Mouse (Mus musculus) heart, embryonic 12.5 days (tissue): ENCODE results near the gene Actr1a. TPM values are rescaled to one million over a fixed set of nuclear protein-coding genes. Genes with fewer than 3 reads are reported as not detected.

ENCODE experiments used
- ATAC-seq: fragments of 200-750 bp; cut with Nextera tagmentation; 2 replicates; pipeline ENCODE4 v1.8.0; 2017; ENCODE audit warnings: moderate TSS enrichment, moderate library complexity; ENCODE audit not compliant: insufficient number of reproducible peaks, low FRiP score
- H3K27ac ChIP-seq: fragments of 300-500 bp; sonication (generic); 2 replicates; pipeline ENCODE4 v1.5.1; 2016; ENCODE audit warnings: mild to moderate bottlenecking, moderate library complexity; ENCODE audit not compliant: poor library complexity, severe bottlenecking
- H3K27me3 ChIP-seq: fragments of 300-500 bp; sonication (generic); replicated peaks from 2 replicates; pipeline ENCODE4 v1.6.1; 2016; ENCODE audit warnings: mild to moderate bottlenecking, moderate library complexity
- H3K36me3 ChIP-seq: fragments of 300-500 bp; sonication (generic); 2 replicates; pipeline ENCODE4 v1.6.1; 2016; ENCODE audit warnings: mild to moderate bottlenecking, moderate library complexity
- H3K4me1 ChIP-seq: fragments of 300-500 bp; sonication (generic); replicated peaks from 2 replicates; pipeline ENCODE4 v1.6.1; 2016; ENCODE audit warnings: mild to moderate bottlenecking
- H3K4me2 ChIP-seq: fragments of 300-500 bp; sonication (generic); 2 replicates; pipeline ENCODE4 v1.6.1; 2016; ENCODE audit warnings: mild to moderate bottlenecking, moderate library complexity
- H3K4me3 ChIP-seq: fragments of 300-500 bp; sonication (generic); 2 replicates; pipeline ENCODE4 v1.5.1; 2016; ENCODE audit warnings: mild to moderate bottlenecking
- H3K9ac ChIP-seq: fragments of 300-500 bp; sonication (generic); 2 replicates; pipeline ENCODE4 v1.6.1; 2016; ENCODE audit warnings: mild to moderate bottlenecking, moderate library complexity
- H3K9me3 ChIP-seq: fragments of 300-500 bp; sonication (generic); replicated peaks from 2 replicates; pipeline ENCODE4 v1.6.1; 2016; ENCODE audit warnings: mild to moderate bottlenecking, moderate library complexity
- WGBS: fragments of 180-500 bp; shearing (Covaris S2); methylation state at CpG from one replicate; pipeline ENCODE4 v1.1.7; 2016; 5-methylcytosine and 5-hydroxymethylcytosine counted together
- polyA plus RNA-seq: library from polyadenylated mRNA; unstranded; fragments of >200 nt; fragmentation: Nextera tagmentation; extraction: Ambion mirVana; gene quantifications from 2 replicates; pipeline ENCODE4 v1.2.1, GENCODE M21; 2016

The Actr1a gene
- polyA plus RNA-seq, result 118 and 120 TPM in 2 replicates

- under 1% methylated on average over 51 of the region's 51 CpGs for WGBS
- ATAC-seq, result peak; percentile 93
These were observed at the start of gene Actr1a for GRCm38 (mm10) chr19:46395109-46396009. Gene Actr1a, minus strand, starts transcription at chr19:46395748.

GRCm38 (mm10) chr19:46444209-46444608, 48.7 kb upstream of the Actr1a start:
- no peak overlapping the region for H3K9ac ChIP-seq
- H3K27ac ChIP-seq, result no peak overlapping the region
- no peaks in the 10 kb centered on the region for H3K9me3 ChIP-seq
- no peak overlapping the region for H3K4me3 ChIP-seq
- ATAC-seq, result peak; percentile 44; the same call in 1 of the 2 replicates
- WGBS, result 8% methylated on average over 6 of the region's 6 CpGs
- peaks cover 26% of the 10 kb centered on the region for H3K4me1 ChIP-seq
- no peaks in the 10 kb centered on the region for H3K36me3 ChIP-seq
- no peak overlapping the region for H3K4me2 ChIP-seq
- no peaks in the 10 kb centered on the region for H3K27me3 ChIP-seq

More at GRCm38 (mm10) chr19:46395109-46396009, at the start of gene Actr1a:
- Histone ChIP-seq H3K9ac (peak within 1 kb of the TSS; percentile 85), H3K4me2 (peak within 1 kb of the TSS; percentile 96), H3K4me1 (peaks cover 47% of the 10 kb centered on the region), H3K9me3 (no peaks in the 10 kb centered on the region), H3K27ac (peak within 1 kb of the TSS; percentile 29; the same call in 1 of the 2 replicates), H3K36me3 (peaks cover 4% of the 10 kb centered on the region), H3K4me3 (peak within 1 kb of the TSS; percentile 86), H3K27me3 (no peaks in the 10 kb centered on the region)

- Histone ChIP-seq H3K27me3 (no peaks in the 10 kb centered on the region), H3K9ac (no peak overlapping the region; the same call in 1 of the 2 replicates), H3K36me3 (no peaks in the 10 kb centered on the region), H3K27ac (no peak overlapping the region), H3K4me1 (peaks cover 19% of the 10 kb centered on the region), H3K9me3 (no peaks in the 10 kb centered on the region), H3K4me2 (no peak overlapping the region), H3K4me3 (no peak overlapping the region)
- no peak for ATAC-seq
- 52% methylated on average over 6 of the region's 6 CpGs for WGBS
These were observed 48.0 kb upstream of the Actr1a start for GRCm38 (mm10) chr19:46443509-46443908.

- H3K4me3 ChIP-seq, result no peak overlapping the region
- H3K9me3 ChIP-seq, result no peaks in the 10 kb centered on the region
- no peak for ATAC-seq
- peaks cover 9% of the 10 kb centered on the region for H3K4me1 ChIP-seq
- H3K36me3 ChIP-seq, result peaks cover 5% of the 10 kb centered on the region; the same call in 1 of the 2 replicates
- H3K9ac ChIP-seq, result no peak overlapping the region
- no peaks in the 10 kb centered on the region for H3K27me3 ChIP-seq
- WGBS, result 15% methylated on average over 7 of the region's 7 CpGs
- no peak overlapping the region for H3K27ac ChIP-seq
- H3K4me2 ChIP-seq, result no peak overlapping the region
These were observed 39.9 kb upstream of the Actr1a start for GRCm38 (mm10) chr19:46435492-46435891.

GRCm38 (mm10) chr19:46434591-46434990, 39.0 kb upstream of the Actr1a start:
- no peak overlapping the region for H3K9ac ChIP-seq
- WGBS, result 76% methylated on average over 9 of the region's 9 CpGs
- no peak overlapping the region for H3K4me3 ChIP-seq

GRCm38 (mm10) chr19:46434148-46434547, 38.6 kb upstream of the Actr1a start:
- no peak for ATAC-seq
- Histone ChIP-seq H3K4me1 (peaks cover 9% of the 10 kb centered on the region), H3K27ac (no peak overlapping the region), H3K27me3 (no peaks in the 10 kb centered on the region), H3K9me3 (no peaks in the 10 kb centered on the region), H3K4me3 (no peak overlapping the region), H3K36me3 (peaks cover 5% of the 10 kb centered on the region; the same call in 1 of the 2 replicates), H3K4me2 (no peak overlapping the region), H3K9ac (no peak overlapping the region)
- WGBS, result 78% methylated on average over 9 of the region's 9 CpGs

More at GRCm38 (mm10) chr19:46434591-46434990, 39.0 kb upstream of the Actr1a start:
- no peak for ATAC-seq
- Histone ChIP-seq H3K4me1 (peaks cover 9% of the 10 kb centered on the region), H3K27me3 (no peaks in the 10 kb centered on the region), H3K4me2 (no peak overlapping the region), H3K27ac (no peak overlapping the region), H3K36me3 (peaks cover 5% of the 10 kb centered on the region; the same call in 1 of the 2 replicates), H3K9me3 (no peaks in the 10 kb centered on the region)

GRCm38 (mm10) chr19:46433712-46434111, 38.2 kb upstream of the Actr1a start:
- H3K9me3 ChIP-seq, result no peaks in the 10 kb centered on the region
- no peak overlapping the region for H3K4me2 ChIP-seq
- no peaks in the 10 kb centered on the region for H3K27me3 ChIP-seq
- H3K4me1 ChIP-seq, result peaks cover 9% of the 10 kb centered on the region
- peaks cover 5% of the 10 kb centered on the region; the same call in 1 of the 2 replicates for H3K36me3 ChIP-seq
- ATAC-seq, result no peak
- no peak overlapping the region for H3K27ac ChIP-seq
- H3K4me3 ChIP-seq, result no peak overlapping the region
- H3K9ac ChIP-seq, result no peak overlapping the region
- WGBS, result 70% methylated on average over 7 of the region's 7 CpGs

GRCm38 (mm10) chr19:46429250-46429649, 33.7 kb upstream of the Actr1a start:
- no peak for ATAC-seq

GRCm38 (mm10) chr19:46426488-46426887, 30.9 kb upstream of the Actr1a start:
- H3K36me3 ChIP-seq, result peaks cover 11% of the 10 kb centered on the region
- H3K27me3 ChIP-seq, result no peaks in the 10 kb centered on the region
- H3K4me1 ChIP-seq, result peaks cover 41% of the 10 kb centered on the region
- ATAC-seq, result no peak
- no peak overlapping the region for H3K27ac ChIP-seq
- no peak overlapping the region for H3K9ac ChIP-seq
- H3K9me3 ChIP-seq, result no peaks in the 10 kb centered on the region
- WGBS, result 82% methylated on average over 12 of the region's 12 CpGs
- H3K4me2 ChIP-seq, result no peak overlapping the region
- H3K4me3 ChIP-seq, result no peak overlapping the region

More at GRCm38 (mm10) chr19:46429250-46429649, 33.7 kb upstream of the Actr1a start:
- H3K9ac ChIP-seq, result no peak overlapping the region
- no peaks in the 10 kb centered on the region for H3K27me3 ChIP-seq
- peaks cover 16% of the 10 kb centered on the region for H3K36me3 ChIP-seq
- no peak overlapping the region for H3K4me3 ChIP-seq
- H3K4me1 ChIP-seq, result peaks cover 22% of the 10 kb centered on the region
- no peak overlapping the region for H3K4me2 ChIP-seq
- H3K27ac ChIP-seq, result no peak overlapping the region
- no peaks in the 10 kb centered on the region for H3K9me3 ChIP-seq

- Histone ChIP-seq H3K9me3 (no peaks in the 10 kb centered on the region), H3K9ac (no peak overlapping the region), H3K36me3 (peaks cover 11% of the 10 kb centered on the region), H3K4me3 (no peak overlapping the region), H3K4me2 (no peak overlapping the region), H3K27me3 (no peaks in the 10 kb centered on the region), H3K27ac (no peak overlapping the region), H3K4me1 (peaks cover 42% of the 10 kb centered on the region)
- no peak for ATAC-seq
- WGBS, result 83% methylated on average over 8 of the region's 8 CpGs
These were observed 29.7 kb upstream of the Actr1a start for GRCm38 (mm10) chr19:46425266-46425665.
